Mouse (Mus musculus) cortical plate, adult 2 months (tissue): ENCODE measurements at regions not wholly inside any gene's neighbourhood (a gene's known extent, or its start where the extent isn't known, plus 50 kb on each side); places are given as distances from the start of the nearest gene placed in this dataset.

Source experiments
- CTCF ChIP-seq: fragments of 200-500 bp; IDR thresholded peaks from 2 replicates; pipeline ENCODE4 v1.5.1; 2011; ENCODE audit warnings: mild to moderate bottlenecking, control low read depth, low read length; ENCODE audit not compliant: insufficient read depth; ENCODE audit errors: extremely low read depth
- POLR2A ChIP-seq: fragments of 200-500 bp; IDR thresholded peaks from 2 replicates; pipeline ENCODE4 v1.6.1; 2011; ENCODE audit warnings: mild to moderate bottlenecking, low read length, control low read depth; ENCODE audit not compliant: insufficient read depth; ENCODE audit errors: extremely low read depth

DNA sequence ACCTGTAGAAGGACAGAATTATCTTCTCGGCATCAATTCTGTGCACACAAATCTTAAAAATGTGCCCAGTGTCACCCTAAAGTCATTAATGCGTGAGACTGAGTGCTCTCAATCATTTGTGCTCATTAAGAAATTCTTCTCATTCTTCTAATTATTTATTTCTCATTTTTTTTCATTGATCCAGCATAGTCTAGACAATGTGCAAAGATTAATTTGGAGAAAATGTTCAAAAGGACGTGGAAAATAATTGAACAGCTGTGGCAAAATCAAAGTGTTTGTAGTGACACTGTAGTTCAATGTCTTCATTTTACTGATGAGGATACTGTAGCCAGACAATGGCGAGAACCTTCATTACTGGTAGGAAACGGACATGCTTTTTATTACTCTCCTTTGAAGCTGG, 702.0 kb downstream of the Slc22a22 start:
- no peak for TF ChIP-seq CTCF
- TF ChIP-seq POLR2A, result no peak
